25 mouse cellular contexts compared by ENCODE assay signal in genomic region chr6:30284177-30284576, GRCm38 (mm10).
"Had no signal": no experiment of that assay in that cellular context is flagged by ENCODE, and none has a peak within 500 bp of the region (broad histone marks: within the 10 kb centered on the region; RNA-seq: fewer than 3 reads in every experiment).

No protein-coding gene starts in this region.

- DNase-seq: gastrocnemius, postnatal 14 days; gastrocnemius, postnatal 36 days; heart, adult 11 months; heart, adult 2 months; heart, postnatal 10 days; heart, postnatal 4 days; kidney, adult 18-20 months; kidney, adult 8-10 months; kidney, postnatal 10 days; kidney, postnatal 25 days; kidney, postnatal 4 days; layer of hippocampus, adult 9-11 months; layer of hippocampus, postnatal 36 days; left cerebral cortex, postnatal 4 days had no signal

- H3K9ac ChIP-seq: heart, embryonic 12.5 days; hindbrain, embryonic 12.5 days; hindbrain, embryonic 14.5 days; intestine, embryonic 15.5 days; limb, embryonic 13.5 days had no signal

- H3K27me3 ChIP-seq: heart, embryonic 12.5 days; hindbrain, embryonic 12.5 days; intestine, embryonic 15.5 days; limb, embryonic 13.5 days had no signal

- H3K9me3 ChIP-seq: heart, embryonic 10.5 days; heart, embryonic 12.5 days; hindbrain, embryonic 10.5 days; hindbrain, embryonic 12.5 days; intestine, embryonic 15.5 days; limb, embryonic 13.5 days had no signal

- H3K27ac ChIP-seq: heart, adult 2 months; heart, embryonic 10.5 days; hindbrain, embryonic 10.5 days; hindbrain, embryonic 12.5 days; hindbrain, embryonic 14.5 days; intestine, embryonic 15.5 days; limb, embryonic 13.5 days had no signal

- H3K4me2 ChIP-seq: heart, embryonic 12.5 days; hindbrain, embryonic 12.5 days; hindbrain, embryonic 14.5 days; intestine, embryonic 15.5 days; limb, embryonic 13.5 days had no signal

- H3K4me1 ChIP-seq: heart, embryonic 10.5 days; hindbrain, embryonic 10.5 days; hindbrain, embryonic 12.5 days; intestine, embryonic 15.5 days; limb, embryonic 13.5 days had no signal

- H3K4me3 ChIP-seq: heart, adult 2 months; heart, embryonic 10.5 days; heart, embryonic 12.5 days; hindbrain, embryonic 10.5 days; hindbrain, embryonic 12.5 days; intestine, embryonic 15.5 days; limb, embryonic 13.5 days had no signal

- ATAC-seq: forebrain, embryonic 16.5 days; hindbrain, embryonic 16.5 days; inflammation-experienced regulatory T-cells, adult 6 months; intestine, embryonic 15.5 days; intestine, postnatal 0 days had no signal
